Mouse (Mus musculus): ENCODE measurements around the gene Lrrc74a.

The Lrrc74a gene

GRCm38 (mm10) chr12:86804857-86805256 is 70.7 kb downstream of the Lrrc74a start:
- DNase-seq (ENCODE audit: low spot score), result no peak

- no peak for DNase-seq (ENCODE audit: low spot score)
Measured at GRCm38 (mm10) chr12:86805315-86805714, 71.1 kb downstream of the Lrrc74a start.

- DNase-seq (ENCODE audit: low spot score), result no peak
Measured at GRCm38 (mm10) chr12:86806031-86806922, 72.1 kb downstream of the Lrrc74a start.

DNA sequence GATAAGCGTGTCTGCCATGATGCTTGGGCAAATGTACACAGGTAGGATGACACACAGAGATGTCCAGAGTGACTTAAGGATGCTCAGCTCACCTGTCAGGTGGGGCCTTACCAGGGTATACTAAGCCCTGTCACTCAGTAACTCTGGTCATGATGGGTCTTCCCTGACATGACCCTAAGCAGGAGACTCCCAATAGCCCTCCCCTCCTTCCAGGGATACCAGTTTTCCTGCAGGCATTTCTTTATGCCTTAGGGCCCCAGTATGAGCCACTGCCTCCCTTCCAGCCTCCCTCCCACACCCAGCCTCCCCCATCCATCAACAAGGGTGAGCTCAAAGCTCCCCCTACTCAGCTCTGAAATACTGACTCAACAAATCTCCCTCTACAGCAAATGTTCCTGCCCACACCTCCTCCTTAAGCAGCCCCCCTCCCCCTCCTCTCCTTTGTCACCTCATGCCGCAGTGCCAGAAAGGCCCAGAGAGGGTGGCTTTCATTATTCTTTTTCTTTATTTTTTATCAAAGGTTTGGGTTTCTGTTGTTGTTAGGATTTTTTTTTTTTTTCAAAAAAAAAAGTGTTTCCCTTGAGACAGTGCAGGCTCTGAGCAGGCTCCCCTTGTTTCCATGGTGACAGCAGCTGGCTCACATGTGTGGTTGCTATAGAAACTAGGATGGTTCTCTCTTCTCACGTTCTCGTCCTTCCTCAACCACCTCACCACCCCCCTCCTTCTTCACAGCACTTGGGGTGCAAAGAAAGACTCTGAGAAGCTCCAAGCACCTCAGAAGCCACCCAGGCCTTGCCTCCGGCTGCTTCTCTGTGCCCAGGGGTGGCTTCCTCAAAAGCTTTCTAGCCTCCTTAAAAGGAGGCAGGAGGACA is 73.0 kb downstream of the Lrrc74a start:
- DNase-seq (ENCODE audit: low spot score), result no peak

GRCm38 (mm10) chr12:86807795-86808128 is 73.6 kb downstream of the Lrrc74a start:
- no peak for DNase-seq (ENCODE audit: low spot score)

DNA sequence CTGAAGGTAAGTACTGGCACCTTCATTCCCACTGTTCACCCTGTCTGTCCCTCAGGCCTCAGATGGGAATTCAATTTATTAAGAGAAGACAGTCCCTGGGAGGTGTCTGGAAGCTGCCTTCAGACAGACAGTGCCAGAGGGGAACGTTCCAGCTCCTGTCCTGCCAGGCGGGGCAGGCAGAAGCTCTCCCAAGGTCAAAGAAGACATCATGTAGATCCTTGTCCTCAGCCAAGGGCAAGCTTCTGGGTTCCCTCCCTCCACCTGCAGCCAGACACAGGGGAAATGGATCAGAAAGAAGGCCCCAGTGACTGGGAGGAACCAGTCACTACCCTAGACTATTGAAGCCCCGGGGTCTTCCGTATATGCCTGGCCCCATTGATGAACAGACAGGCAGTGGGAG is 74.7 kb downstream of the Lrrc74a start:
- no peak for DNase-seq (ENCODE audit: low spot score)

GRCm38 (mm10) chr12:86810040-86810439 is 75.9 kb downstream of the Lrrc74a start:
- no peak for DNase-seq (ENCODE audit: low spot score)

GRCm38 (mm10) chr12:86810725-86811444 is 76.7 kb downstream of the Lrrc74a start:
- DNase-seq (ENCODE audit: low spot score), result no peak

DNA sequence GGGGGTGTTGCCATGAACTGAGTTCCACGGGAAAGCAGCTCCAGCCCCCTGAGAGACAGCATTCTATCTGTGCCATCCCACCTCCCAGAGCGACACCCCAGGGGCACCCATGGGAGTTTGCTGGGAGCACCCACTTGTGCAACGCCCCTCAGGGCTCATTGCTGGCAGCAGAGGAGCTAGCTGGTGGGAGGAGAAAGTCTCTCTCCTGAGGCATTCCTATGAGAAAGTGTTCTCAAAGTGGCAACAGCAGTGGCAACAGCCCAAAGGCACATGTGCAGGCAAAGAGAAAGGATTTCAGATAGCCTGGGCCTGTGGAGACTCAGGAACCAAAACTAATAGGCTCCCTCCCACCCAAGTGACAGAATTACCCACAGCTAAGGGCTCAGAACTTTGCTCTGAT is 78.6 kb downstream of the Lrrc74a start:
- no peak for DNase-seq (ENCODE audit: low spot score)

All from layer of hippocampus, adult 9-10 months (tissue).